Mouse (Mus musculus) brain, adult 2 months (tissue): ENCODE results near the gene Ahdc1.
A peak's percentile ranks its signal among the peaks of the same experiment; 100 is the strongest.
"Not testable (repeated sequence)": the region's sequence is repeated elsewhere in the genome, so short reads cannot be mapped to it uniquely, and the experiment has no call there.

Experiments used
- DNase-seq: peaks from one replicate; pipeline ENCODE4 v3.0.0; 2011; ENCODE audit warnings: low read depth, low spot score

Gene Ahdc1

DNA sequence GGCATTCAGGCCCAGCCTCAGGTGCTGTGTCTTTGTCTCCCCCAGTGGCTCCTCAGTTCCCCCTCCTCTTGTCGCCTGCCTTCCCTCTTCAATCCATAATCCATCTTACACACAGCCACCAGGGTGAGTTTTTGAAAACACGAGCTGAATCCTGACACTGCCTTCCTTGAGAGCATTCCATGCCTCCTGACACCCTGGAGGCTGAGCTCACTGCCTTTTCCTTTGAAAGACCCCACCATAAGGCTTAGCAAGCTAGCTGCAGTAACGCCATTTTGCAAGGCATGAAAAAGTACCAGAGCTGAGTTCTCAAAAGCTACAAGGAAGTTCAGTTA, 84.6 kb downstream of the Ahdc1 start:
- peak; percentile 65 for DNase-seq

GRCm38 (mm10) chr4:133096671-133097070, 85.6 kb downstream of the Ahdc1 start:
- not testable (repeated sequence) for DNase-seq

GRCm38 (mm10) chr4:133101751-133102150, 90.7 kb downstream of the Ahdc1 start:
- DNase-seq: peak; percentile 30

GRCm38 (mm10) chr4:133103525-133104193, 92.6 kb downstream of the Ahdc1 start:
- peak; percentile 62 for DNase-seq

DNA sequence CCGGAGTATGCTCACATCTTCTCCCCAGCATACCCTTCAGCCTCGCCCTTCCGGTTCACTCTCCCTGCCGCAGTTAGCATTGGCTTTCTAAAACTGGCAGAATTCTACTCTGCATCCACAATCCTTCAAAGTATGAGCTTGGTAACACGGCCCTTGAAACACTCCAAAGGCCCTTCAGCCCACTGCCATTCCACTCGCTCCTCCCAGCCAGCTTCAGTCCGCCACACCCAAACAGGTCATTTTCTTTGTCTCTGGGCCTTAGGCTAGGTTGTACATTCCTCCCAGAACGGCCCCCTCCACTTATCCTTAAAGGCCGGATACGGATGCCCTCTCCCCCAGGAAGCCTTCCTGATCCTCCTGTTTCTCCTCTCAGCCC, 93.1 kb downstream of the Ahdc1 start:
- no peak for DNase-seq

GRCm38 (mm10) chr4:133106691-133107090, 95.6 kb downstream of the Ahdc1 start:
- DNase-seq: no peak

GRCm38 (mm10) chr4:133107788-133108281, 96.8 kb downstream of the Ahdc1 start:
- no peak for DNase-seq

- DNase-seq: no peak
Measured at GRCm38 (mm10) chr4:133108481-133109334, 97.6 kb downstream of the Ahdc1 start.

GRCm38 (mm10) chr4:133109335-133109801, 98.3 kb downstream of the Ahdc1 start:
- no peak for DNase-seq

- DNase-seq: no peak
Measured at GRCm38 (mm10) chr4:133112175-133112838, 101.2 kb downstream of the Ahdc1 start.

DNA sequence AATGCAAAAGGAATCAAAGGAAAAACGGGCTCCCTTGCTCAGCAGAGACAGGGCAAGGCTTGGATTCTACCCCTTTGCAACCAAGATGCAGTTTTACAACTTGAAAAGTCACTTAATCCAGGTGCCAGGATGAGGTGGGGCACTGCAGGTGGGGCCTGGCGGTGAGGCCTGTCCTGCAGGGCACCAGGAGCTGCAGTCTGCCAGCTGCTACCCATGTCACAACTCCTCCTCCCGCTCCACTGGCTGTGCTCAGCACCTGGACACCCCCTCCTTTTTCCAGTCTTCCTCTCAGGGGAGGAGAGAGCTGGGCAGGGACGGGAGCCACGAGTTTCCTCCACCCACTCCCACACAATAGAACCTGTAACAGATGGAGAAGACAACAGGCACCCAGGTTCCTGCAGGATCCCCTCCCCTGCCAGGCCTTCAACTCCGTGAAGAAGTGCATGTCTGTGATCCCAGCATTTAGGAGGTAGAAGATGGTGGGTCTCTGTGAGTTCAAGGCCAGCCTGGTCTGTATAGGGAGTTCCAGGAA, 102.4 kb downstream of the Ahdc1 start:
- DNase-seq: no peak

DNA sequence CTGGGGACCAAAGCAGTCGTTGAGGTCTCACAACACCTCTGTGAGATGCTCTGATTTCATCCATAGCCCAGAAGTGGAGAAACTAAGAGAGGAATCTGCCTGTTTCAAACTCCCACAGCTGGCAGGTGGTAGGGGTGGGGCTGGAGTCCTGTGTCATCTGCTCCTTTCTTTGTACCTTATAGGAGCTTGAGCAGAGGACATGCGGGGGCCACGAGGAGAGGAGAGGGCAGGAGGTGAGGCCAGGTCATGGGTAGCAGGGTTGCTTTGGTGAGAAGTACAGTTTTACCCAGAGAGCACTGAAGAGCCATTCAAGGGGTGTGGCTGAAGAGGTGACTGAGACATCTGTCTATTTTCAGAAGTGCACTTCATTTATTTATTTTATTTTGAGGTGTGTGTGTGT, 103.7 kb downstream of the Ahdc1 start:
- DNase-seq: no peak

GRCm38 (mm10) chr4:133115721-133116429, 104.8 kb downstream of the Ahdc1 start:
- DNase-seq: no peak

GRCm38 (mm10) chr4:133116756-133117470, 105.9 kb downstream of the Ahdc1 start:
- no peak for DNase-seq

DNA sequence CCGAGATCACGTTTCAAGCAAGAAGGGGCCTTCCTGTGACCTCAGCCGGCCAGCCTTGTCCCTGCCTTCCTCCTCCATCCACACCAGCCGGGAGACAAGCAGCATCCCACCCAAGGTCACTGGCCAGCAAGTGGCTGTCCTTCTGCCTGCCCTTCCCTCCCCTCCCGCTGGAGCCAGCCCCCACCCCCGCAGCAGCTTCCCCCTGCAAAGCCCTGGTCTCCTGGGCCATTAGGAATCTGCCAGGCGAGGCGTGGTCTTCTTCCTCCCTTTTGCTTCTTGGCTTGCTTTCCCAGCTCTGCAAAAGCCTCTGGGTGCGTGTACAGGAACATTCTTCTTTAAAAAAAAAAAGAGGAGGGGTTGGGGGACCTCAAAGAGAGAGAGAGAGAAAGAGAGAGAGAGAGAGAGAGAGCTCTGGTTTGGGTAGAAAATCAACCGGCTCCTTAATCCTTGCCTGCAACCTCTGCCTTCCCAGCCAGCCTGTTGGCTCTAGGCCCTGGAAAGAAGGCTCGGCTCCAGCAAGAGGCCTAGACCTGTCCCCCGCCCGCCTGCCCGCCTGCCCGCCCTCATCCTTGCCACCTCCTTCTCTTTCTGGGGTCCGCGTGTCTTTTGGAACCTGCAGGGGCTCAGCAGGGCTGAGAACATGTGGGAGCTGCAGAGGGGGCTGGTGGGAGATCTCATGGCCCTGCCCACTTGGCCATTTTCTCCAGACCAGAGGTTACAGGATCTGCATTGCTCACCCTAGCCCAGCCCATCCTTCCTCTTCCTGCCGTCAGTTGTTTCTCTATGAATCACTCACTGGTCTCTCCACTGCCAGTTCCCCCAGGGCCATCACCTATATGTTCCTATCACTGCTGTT, 106.7 kb downstream of the Ahdc1 start:
- DNase-seq: peak; percentile 71

GRCm38 (mm10) chr4:133118775-133119375, 107.8 kb downstream of the Ahdc1 start:
- DNase-seq: no peak

- no peak for DNase-seq
Measured at GRCm38 (mm10) chr4:133119579-133119978, 108.5 kb downstream of the Ahdc1 start.

GRCm38 (mm10) chr4:133120833-133121321, 109.8 kb downstream of the Ahdc1 start:
- DNase-seq: peak; percentile 76

GRCm38 (mm10) chr4:133121416-133121815, 110.4 kb downstream of the Ahdc1 start:
- DNase-seq: peak; percentile 18
